Mouse (Mus musculus): ENCODE measurements at regions not wholly inside any gene's neighbourhood (a gene's known extent, or its start where the extent isn't known, plus 50 kb on each side); places are given as distances from the start of the nearest gene placed in this dataset.

- Histone ChIP-seq H3K9me3 (replicated peaks) (no peaks in the 10 kb centered on the region), H3K36me3 (replicated peaks) (no peaks in the 10 kb centered on the region), H3K4me1 (replicated peaks) (no peaks in the 10 kb centered on the region), H3K27me3 (no peaks in the 10 kb centered on the region), H3K27ac (replicated peaks) (no peak overlapping the region), H3K4me3 (replicated peaks) (no peak overlapping the region), H3K4me2 (no peak overlapping the region), H3K9ac (no peak overlapping the region)
- WGBS (ENCODE audit: insufficient replicate concordance): 41% methylated on average over 3 of the region's 3 CpGs
- ATAC-seq (ENCODE audit: insufficient read depth): no peak
Observed at GRCm38 (mm10) chr15:31987291-31987690, 189.8 kb upstream of the Tas2r119 start.

DNA sequence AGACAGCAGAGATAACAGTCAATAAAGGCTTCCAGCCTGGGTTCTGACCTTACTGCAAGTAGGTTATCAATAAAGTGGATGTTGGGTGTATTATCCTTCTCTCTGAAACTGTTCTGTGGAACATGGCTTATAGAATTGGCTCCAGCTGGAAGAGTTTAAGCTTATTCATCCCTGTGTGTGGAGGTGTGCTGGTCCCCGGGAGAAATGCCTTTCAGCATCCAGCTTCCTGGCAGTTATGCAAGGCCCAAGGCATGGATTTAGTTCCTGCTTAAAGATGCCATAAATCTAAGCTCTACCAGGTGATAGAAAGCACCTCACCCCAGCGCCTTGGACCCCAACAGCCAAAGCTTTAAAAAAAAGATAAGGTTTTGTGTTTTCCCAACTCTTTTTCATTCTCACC is 188.0 kb upstream of the Tas2r119 start:
- Histone ChIP-seq H3K27me3 (no peaks in the 10 kb centered on the region), H3K4me1 (replicated peaks) (no peaks in the 10 kb centered on the region), H3K4me2 (no peak overlapping the region), H3K9ac (no peak overlapping the region), H3K4me3 (replicated peaks) (no peak overlapping the region), H3K36me3 (replicated peaks) (no peaks in the 10 kb centered on the region), H3K9me3 (replicated peaks) (no peaks in the 10 kb centered on the region), H3K27ac (replicated peaks) (no peak overlapping the region)
- ATAC-seq (ENCODE audit: insufficient read depth): no peak
- WGBS (ENCODE audit: insufficient replicate concordance): 49% methylated on average over 2 of the region's 2 CpGs

DNA sequence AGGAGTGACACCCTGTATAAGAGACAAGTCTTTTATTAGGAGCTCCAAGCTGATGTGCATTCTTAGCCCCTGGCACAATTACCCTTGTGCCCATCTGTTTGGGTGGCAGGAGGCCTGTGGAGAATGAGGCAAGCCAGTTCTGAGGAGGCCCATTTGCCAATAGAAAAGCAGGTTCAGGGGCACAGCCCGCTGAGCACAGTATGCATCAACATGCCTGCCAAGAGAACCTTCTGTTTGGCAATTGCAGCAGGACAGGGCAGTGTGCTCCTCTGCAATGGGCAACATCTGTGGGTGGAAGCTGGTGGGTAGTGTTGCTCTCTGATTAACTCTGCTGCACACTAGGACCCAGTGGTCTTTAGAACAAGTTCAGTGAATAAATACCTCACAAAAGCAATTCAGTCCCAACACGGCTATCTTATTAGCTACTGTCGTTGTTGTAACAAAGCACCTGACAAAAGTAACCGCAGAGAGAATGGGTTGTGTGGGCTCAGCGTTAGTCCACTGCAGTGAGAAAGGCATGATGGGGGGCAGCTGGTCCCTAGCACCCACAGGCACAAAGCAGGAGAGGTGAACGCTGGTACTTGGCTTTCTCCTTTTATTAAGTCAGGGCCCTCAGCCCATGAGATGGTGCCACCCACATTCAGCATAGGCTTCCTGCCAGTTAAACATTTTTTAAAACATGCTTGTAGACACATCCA is 187.3 kb upstream of the Tas2r119 start:
- no peak overlapping the region for H3K4me2 ChIP-seq
- H3K4me1 ChIP-seq (replicated peaks): no peaks in the 10 kb centered on the region
- H3K4me3 ChIP-seq (replicated peaks): no peak overlapping the region
- H3K36me3 ChIP-seq (replicated peaks): no peaks in the 10 kb centered on the region
- ATAC-seq (ENCODE audit: insufficient read depth): no peak
- H3K27ac ChIP-seq (replicated peaks): no peak overlapping the region
- H3K9ac ChIP-seq: no peak overlapping the region
- H3K27me3 ChIP-seq: no peaks in the 10 kb centered on the region
- no peaks in the 10 kb centered on the region for H3K9me3 ChIP-seq (replicated peaks)
- WGBS (ENCODE audit: insufficient replicate concordance): 60% methylated on average over 6 of the region's 6 CpGs

DNA sequence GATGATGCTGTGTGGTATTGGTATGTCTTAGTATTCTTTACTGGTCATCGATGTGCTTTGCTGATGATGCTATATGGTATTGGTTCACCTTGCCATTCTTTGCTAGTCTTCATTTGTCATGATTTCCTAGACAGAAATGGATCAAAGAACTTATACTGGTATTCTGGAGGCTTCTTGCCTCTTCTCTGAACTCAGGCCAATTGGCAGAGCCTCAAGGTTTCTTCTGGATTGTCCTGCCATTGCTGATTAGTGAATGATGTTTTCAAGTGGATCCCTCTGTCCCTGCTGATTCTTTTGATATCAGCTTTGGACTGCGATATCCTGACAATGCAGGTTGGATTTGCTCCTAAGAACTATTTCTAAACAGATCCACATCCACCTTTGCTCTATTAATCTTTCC is 179.1 kb upstream of the Tas2r119 start:
- H3K27me3 ChIP-seq: no peaks in the 10 kb centered on the region
- H3K4me1 ChIP-seq (replicated peaks): no peaks in the 10 kb centered on the region
- 75% methylated on average over 2 of the region's 2 CpGs for WGBS (ENCODE audit: insufficient replicate concordance)
- H3K36me3 ChIP-seq (replicated peaks): no peaks in the 10 kb centered on the region
- H3K4me2 ChIP-seq: no peak overlapping the region
- H3K9ac ChIP-seq: no peak overlapping the region
- H3K4me3 ChIP-seq (replicated peaks): no peak overlapping the region
- no peak overlapping the region for H3K27ac ChIP-seq (replicated peaks)
- no peaks in the 10 kb centered on the region for H3K9me3 ChIP-seq (replicated peaks)
- no peak for ATAC-seq (ENCODE audit: insufficient read depth)

DNA sequence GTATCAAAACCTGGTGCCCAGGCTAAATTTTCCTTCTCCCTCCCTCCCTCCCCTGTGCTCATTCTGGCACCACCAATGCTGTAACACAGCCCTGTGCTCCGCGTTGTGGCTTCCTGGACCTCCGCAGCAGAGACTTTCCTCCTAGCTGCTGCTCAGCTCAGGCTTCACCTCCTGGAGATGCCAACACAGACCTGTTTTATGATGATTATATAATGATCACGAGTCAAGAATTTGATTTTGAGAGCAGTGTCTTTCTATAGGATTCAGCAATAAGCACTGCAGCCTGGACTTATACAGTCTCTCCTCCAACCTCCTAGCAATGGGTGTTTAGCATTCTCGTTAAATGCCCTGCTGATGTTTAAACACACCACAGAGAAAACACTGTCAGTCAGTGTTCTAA is 177.5 kb upstream of the Tas2r119 start:
- H3K4me2 ChIP-seq: no peak overlapping the region
- ATAC-seq (ENCODE audit: insufficient read depth): no peak
- no peaks in the 10 kb centered on the region for H3K4me1 ChIP-seq (replicated peaks)
- H3K9ac ChIP-seq: no peak overlapping the region
- no peak overlapping the region for H3K27ac ChIP-seq (replicated peaks)
- WGBS (ENCODE audit: insufficient replicate concordance): 61% methylated on average over 5 of the region's 5 CpGs
- H3K9me3 ChIP-seq (replicated peaks): no peaks in the 10 kb centered on the region
- H3K27me3 ChIP-seq: no peaks in the 10 kb centered on the region
- H3K4me3 ChIP-seq (replicated peaks): no peak overlapping the region
- no peaks in the 10 kb centered on the region for H3K36me3 ChIP-seq (replicated peaks)

GRCm38 (mm10) chr15:32002950-32003422 is 174.1 kb upstream of the Tas2r119 start:
- H3K4me2 ChIP-seq: no peak overlapping the region
- no peak for ATAC-seq (ENCODE audit: insufficient read depth)
- WGBS (ENCODE audit: insufficient replicate concordance): 47% methylated on average over 2 of the region's 2 CpGs
- H3K9ac ChIP-seq: no peak overlapping the region
- no peaks in the 10 kb centered on the region for H3K27me3 ChIP-seq
- no peaks in the 10 kb centered on the region for H3K36me3 ChIP-seq (replicated peaks)
- H3K27ac ChIP-seq (replicated peaks): no peak overlapping the region
- no peaks in the 10 kb centered on the region for H3K9me3 ChIP-seq (replicated peaks)
- H3K4me1 ChIP-seq (replicated peaks): no peaks in the 10 kb centered on the region
- H3K4me3 ChIP-seq (replicated peaks): no peak overlapping the region

DNA sequence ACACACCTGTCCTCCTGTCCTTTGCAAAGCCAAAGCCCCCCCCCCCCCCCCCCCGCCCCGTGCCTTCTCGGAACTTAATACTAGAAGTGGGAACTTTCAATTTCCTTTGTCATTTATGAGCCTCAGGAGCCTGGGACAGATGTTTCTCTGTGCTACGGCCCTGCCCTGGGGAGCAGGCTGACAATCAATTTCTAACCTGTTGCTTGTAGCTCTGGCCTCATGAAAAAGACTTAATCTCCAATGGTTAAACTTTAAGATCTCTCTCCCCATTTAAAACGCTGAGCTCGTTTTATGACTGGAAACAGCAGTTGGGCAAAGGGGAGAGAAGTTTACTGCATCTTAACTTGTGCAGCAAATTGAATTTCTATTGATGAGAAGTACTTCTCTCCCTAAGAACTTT is 173.6 kb upstream of the Tas2r119 start:
- no peaks in the 10 kb centered on the region for H3K36me3 ChIP-seq (replicated peaks)
- ATAC-seq (ENCODE audit: insufficient read depth): no peak
- H3K9ac ChIP-seq: no peak overlapping the region
- no peak overlapping the region for H3K27ac ChIP-seq (replicated peaks)
- 37% methylated on average over 6 of the region's 6 CpGs for WGBS (ENCODE audit: insufficient replicate concordance)
- no peak overlapping the region for H3K4me3 ChIP-seq (replicated peaks)
- no peak overlapping the region for H3K4me2 ChIP-seq
- H3K27me3 ChIP-seq: no peaks in the 10 kb centered on the region
- no peaks in the 10 kb centered on the region for H3K9me3 ChIP-seq (replicated peaks)
- no peaks in the 10 kb centered on the region for H3K4me1 ChIP-seq (replicated peaks)

DNA sequence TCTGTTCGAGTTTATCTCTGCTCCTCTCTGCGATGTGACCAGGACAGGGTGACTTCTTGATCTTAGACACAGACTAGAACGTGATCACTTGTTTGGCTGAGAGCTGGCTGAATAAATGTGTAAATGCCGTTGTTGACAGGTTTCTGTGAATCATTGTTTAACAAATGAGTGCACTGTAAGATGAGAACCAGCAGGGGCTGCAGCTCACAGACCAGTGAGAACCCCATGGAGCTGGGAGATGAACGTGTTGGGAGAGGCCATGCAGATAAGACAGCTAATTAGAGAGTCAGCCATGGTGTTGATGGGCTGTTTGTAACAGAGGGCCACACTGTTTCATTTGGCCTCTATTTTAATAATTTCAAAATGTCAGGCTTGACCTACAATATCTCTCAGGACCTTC is 171.1 kb upstream of the Tas2r119 start:
- H3K9ac ChIP-seq: no peak overlapping the region
- no peak overlapping the region for H3K4me3 ChIP-seq (replicated peaks)
- ATAC-seq (ENCODE audit: insufficient read depth): no peak
- no peaks in the 10 kb centered on the region for H3K4me1 ChIP-seq (replicated peaks)
- no peaks in the 10 kb centered on the region for H3K9me3 ChIP-seq (replicated peaks)
- H3K27me3 ChIP-seq: no peaks in the 10 kb centered on the region
- 21% methylated on average over 5 of the region's 5 CpGs for WGBS (ENCODE audit: insufficient replicate concordance)
- no peak overlapping the region for H3K4me2 ChIP-seq
- H3K27ac ChIP-seq (replicated peaks): no peak overlapping the region
- no peaks in the 10 kb centered on the region for H3K36me3 ChIP-seq (replicated peaks)

DNA sequence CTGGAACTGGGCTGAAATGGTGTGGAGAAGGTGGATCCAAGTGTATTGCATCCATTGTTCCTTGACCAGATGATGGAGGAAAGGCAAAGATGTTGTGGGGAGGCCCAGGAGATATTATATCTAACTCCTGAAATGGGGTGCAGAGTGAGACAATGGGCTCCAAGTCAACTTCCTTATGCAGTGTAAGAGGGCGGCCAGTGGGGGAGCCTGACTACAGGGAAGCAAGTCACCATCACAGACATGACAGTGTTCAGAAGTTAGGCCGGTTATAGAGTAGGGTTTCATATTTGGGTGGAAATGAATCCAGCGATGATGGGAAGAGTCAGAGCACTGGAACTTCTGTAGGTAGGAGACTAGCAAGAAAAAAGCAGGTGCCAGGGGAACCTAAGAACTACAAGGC is 167.3 kb upstream of the Tas2r119 start:
- WGBS (ENCODE audit: insufficient replicate concordance): 48% methylated on average over 3 of the region's 3 CpGs
- no peak overlapping the region for H3K4me3 ChIP-seq (replicated peaks)
- no peaks in the 10 kb centered on the region for H3K9me3 ChIP-seq (replicated peaks)
- H3K27ac ChIP-seq (replicated peaks): no peak overlapping the region
- no peaks in the 10 kb centered on the region for H3K36me3 ChIP-seq (replicated peaks)
- no peak for ATAC-seq (ENCODE audit: insufficient read depth)
- H3K9ac ChIP-seq: no peak overlapping the region
- no peaks in the 10 kb centered on the region for H3K27me3 ChIP-seq
- no peaks in the 10 kb centered on the region for H3K4me1 ChIP-seq (replicated peaks)
- no peak overlapping the region for H3K4me2 ChIP-seq

GRCm38 (mm10) chr15:32012044-32012443 is 165.0 kb upstream of the Tas2r119 start:
- no peaks in the 10 kb centered on the region for H3K9me3 ChIP-seq (replicated peaks)
- 33% methylated on average over 2 of the region's 2 CpGs for WGBS (ENCODE audit: insufficient replicate concordance)
- H3K9ac ChIP-seq: no peak overlapping the region
- H3K36me3 ChIP-seq (replicated peaks): no peaks in the 10 kb centered on the region
- no peaks in the 10 kb centered on the region for H3K4me1 ChIP-seq (replicated peaks)
- no peak overlapping the region for H3K4me3 ChIP-seq (replicated peaks)
- no peak overlapping the region for H3K27ac ChIP-seq (replicated peaks)
- no peak for ATAC-seq (ENCODE audit: insufficient read depth)
- H3K4me2 ChIP-seq: no peak overlapping the region
- H3K27me3 ChIP-seq: no peaks in the 10 kb centered on the region

DNA sequence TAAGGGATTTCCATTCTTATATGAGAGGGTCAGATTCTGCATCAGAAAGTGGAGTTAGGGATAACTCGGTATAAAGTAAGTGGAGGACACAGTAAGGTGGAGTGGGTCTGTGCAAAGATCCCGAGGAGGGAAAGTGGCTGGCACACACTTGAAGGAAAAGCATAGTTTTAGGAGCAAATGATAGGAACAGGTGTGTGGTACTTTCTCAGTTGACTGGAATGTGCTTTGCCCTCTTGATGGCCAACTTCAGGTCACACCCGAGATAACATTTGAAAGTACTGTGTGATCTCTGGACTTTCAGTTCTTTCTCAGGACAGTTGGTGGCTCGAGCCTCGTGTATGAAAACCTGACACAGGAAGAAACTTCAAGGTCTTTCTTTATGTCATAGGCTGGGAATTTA is 164.3 kb upstream of the Tas2r119 start:
- no peak overlapping the region for H3K9ac ChIP-seq
- no peak overlapping the region for H3K4me2 ChIP-seq
- 39% methylated on average over 5 of the region's 5 CpGs for WGBS (ENCODE audit: insufficient replicate concordance)
- no peaks in the 10 kb centered on the region for H3K36me3 ChIP-seq (replicated peaks)
- H3K27me3 ChIP-seq: no peaks in the 10 kb centered on the region
- H3K27ac ChIP-seq (replicated peaks): no peak overlapping the region
- no peaks in the 10 kb centered on the region for H3K4me1 ChIP-seq (replicated peaks)
- no peak overlapping the region for H3K4me3 ChIP-seq (replicated peaks)
- no peak for ATAC-seq (ENCODE audit: insufficient read depth)
- no peaks in the 10 kb centered on the region for H3K9me3 ChIP-seq (replicated peaks)

- H3K9ac ChIP-seq: no peak overlapping the region
- WGBS (ENCODE audit: insufficient replicate concordance): 44% methylated on average over 4 of the region's 4 CpGs
- ATAC-seq (ENCODE audit: insufficient read depth): no peak
- no peaks in the 10 kb centered on the region for H3K4me1 ChIP-seq (replicated peaks)
- H3K36me3 ChIP-seq (replicated peaks): no peaks in the 10 kb centered on the region
- no peak overlapping the region for H3K4me2 ChIP-seq
- no peak overlapping the region for H3K27ac ChIP-seq (replicated peaks)
- H3K9me3 ChIP-seq (replicated peaks): no peaks in the 10 kb centered on the region
- no peak overlapping the region for H3K4me3 ChIP-seq (replicated peaks)
- H3K27me3 ChIP-seq: no peaks in the 10 kb centered on the region
Observed at GRCm38 (mm10) chr15:32015169-32015568, 161.9 kb upstream of the Tas2r119 start.

Measured in liver, embryonic 15.5 days (tissue).